Mouse (Mus musculus) cerebellum, adult 9-11 months (tissue): ENCODE data around the gene Hes7.

Experiments used
- DNase-seq: peaks from one replicate; pipeline ENCODE4 v3.0.0; 2022

The Hes7 gene

GRCm38 (mm10) chr11:69120221-69121000 is at the start of gene Hes7:
Hes7 (plus strand) TSS chr11:69120404.
- peak; percentile 73 for DNase-seq

- peak; percentile 96 for DNase-seq
These were observed 49.5 kb upstream of the Hes7 start, which contains the start of gene Tmem107 for GRCm38 (mm10) chr11:69070590-69071222. Tmem107 (plus strand) TSS chr11:69070806.

DNA sequence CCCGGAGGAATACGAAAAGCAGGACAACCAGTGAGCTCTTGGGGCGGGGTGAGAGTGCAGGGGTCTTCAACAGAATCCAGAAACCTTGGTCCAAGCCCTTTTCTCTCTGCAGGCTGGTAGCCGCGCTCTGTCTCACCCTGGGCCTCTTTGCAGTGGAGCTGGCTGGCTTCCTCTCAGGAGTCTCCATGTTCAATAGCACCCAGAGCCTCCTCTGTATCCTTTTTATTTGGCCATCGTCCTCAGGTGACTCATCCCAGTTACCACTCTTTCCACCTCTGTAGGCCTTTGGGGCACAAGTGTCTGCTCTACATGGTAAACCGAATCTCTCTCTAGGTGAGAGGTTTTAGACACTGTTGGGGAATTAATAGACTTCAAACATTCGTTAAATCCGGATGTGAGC is 48.9 kb upstream of the Hes7 start:
- no peak for DNase-seq

DNA sequence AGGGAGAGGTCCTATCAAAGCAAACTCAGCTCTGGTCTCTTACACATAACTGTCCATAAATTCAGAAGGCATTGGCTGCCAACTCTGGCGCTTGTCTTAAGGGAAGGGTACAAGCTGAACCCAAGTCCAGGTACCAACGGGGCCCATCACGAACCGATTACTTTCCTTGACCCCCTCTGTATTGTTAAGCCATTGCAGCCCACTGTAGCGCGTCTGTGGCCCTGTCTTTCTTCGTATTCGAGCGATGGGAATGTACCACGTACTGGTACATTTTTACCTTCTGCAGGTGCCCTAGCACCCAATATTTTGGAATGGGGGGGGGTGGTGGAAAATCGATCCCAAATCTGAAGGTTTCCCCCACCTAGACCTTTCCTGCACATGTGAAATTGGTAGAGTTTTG is 48.0 kb upstream of the Hes7 start:
- DNase-seq: peak; percentile 63

- no peak for DNase-seq
These were observed 47.5 kb upstream of the Hes7 start for GRCm38 (mm10) chr11:69072666-69073064.

- peak; percentile 94 for DNase-seq
These were observed 46.9 kb upstream of the Hes7 start for GRCm38 (mm10) chr11:69073065-69073888.

GRCm38 (mm10) chr11:69073951-69074775 is 46.0 kb upstream of the Hes7 start:
- DNase-seq: peak; percentile 47

GRCm38 (mm10) chr11:69074776-69075069 is 45.5 kb upstream of the Hes7 start:
- no peak for DNase-seq

DNA sequence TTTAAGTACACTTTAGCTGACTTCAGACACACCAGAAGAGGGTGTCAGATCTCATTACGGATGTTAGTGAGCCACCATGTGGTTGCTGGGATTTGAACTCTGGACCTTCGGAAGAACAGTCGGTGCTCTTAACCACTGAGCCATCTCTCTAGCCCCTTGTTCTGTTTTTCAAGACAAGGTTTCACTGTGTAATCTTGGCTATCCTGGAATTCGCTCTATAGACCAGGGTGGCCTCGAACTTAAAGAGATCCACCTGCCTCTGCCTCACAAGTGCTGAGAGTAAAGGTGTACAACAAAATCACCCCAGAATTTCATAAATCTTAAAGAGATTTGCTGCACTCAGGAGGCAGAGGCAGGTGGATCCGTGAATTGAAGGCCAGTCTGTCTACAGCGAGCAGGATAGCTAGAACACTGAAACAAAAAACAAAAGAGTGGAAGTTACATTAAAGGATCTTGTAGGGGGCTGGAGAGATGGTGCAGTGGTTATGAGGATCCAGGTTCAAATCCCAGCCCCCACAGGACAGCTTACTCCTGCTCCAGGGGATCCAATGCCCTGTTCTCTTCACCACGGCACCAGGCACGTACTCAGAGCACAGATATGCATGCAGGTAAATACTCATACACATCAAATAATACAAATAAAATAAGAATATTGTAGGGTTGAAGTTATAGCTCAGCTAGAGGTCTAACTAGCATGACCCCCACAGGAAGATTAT is 44.3 kb upstream of the Hes7 start:
- DNase-seq: no peak

GRCm38 (mm10) chr11:69076572-69076971 is 43.6 kb upstream of the Hes7 start:
- DNase-seq: peak; percentile 34

GRCm38 (mm10) chr11:69077316-69077715 is 42.9 kb upstream of the Hes7 start:
- no peak for DNase-seq

GRCm38 (mm10) chr11:69078041-69078440 is 42.2 kb upstream of the Hes7 start:
- no peak for DNase-seq

GRCm38 (mm10) chr11:69078805-69079438 is 41.3 kb upstream of the Hes7 start:
- DNase-seq: no peak

- DNase-seq: peak; percentile 21
These were observed 39.9 kb upstream of the Hes7 start for GRCm38 (mm10) chr11:69080102-69080854.

- no peak for DNase-seq
These were observed 39.4 kb upstream of the Hes7 start for GRCm38 (mm10) chr11:69080855-69081222.

DNA sequence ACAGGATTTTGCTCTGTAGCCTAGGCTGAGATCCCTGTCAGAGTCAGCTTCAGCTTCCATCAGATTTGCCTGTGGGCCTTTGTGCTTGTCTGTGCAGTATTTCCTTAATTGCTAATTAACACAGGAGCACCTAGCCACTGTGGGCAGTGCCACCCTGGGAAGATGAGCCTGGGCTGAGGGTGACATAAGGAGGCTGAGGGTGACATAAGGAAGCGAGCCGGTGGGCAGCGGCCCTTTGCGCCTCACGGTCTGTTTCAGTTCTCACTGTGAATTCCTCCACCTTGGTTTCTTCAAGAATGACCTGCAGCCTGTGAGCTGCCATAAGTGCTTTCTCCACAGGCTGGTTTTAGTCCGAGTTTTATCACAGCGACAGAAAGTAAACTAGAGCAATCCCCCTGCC is 38.6 kb upstream of the Hes7 start:
- no peak for DNase-seq

DNA sequence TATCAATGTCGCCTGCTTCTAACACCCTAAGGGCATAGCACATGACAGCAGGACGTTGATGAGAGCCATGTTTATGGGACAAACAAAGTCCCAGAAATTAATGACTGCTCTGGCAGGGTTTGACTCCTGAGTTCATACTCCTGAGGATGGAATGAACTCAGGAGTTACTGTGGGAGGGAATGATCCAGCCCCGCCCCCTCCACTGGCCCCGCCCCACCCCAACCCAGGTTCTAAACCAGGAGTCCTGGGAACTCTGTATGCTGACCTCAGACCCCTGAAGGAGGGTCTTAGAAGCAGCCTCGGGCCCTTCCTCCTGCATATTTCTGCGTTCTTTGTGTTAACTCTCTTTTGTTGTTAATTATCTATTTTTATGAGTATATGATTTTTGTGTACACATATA is 34.6 kb upstream of the Hes7 start:
- DNase-seq: peak; percentile 31

GRCm38 (mm10) chr11:69086390-69086789 is 33.8 kb upstream of the Hes7 start:
- peak; percentile 47 for DNase-seq

DNA sequence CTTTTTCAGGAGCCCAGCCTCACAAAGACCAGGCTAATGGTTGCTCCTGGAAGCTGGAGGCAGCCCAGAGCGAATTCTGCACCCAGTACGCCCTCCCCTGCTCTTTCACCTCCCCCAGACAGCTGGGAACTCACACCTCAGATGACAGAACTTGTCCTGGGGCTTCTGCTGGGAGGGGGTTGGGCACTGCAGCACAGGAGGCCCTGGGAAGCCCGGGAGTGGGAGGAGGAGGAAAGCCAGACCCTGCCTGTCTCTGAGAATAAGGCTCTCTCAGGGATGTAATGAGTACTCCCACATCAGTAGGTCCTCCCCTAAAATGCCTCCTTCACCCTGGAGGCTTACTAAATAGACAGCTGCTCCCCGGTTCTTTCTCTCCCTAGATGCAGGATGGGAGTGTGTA is 33.1 kb upstream of the Hes7 start:
- DNase-seq: peak; percentile 64

GRCm38 (mm10) chr11:69087597-69087996 is 32.6 kb upstream of the Hes7 start:
- peak; percentile 51 for DNase-seq
